Mouse (Mus musculus) heart, adult 2 months (tissue): Measurements from ENCODE around the gene Gm28051.

ENCODE experiments used
- CTCF ChIP-seq: fragments of 200-600 bp; IDR thresholded peaks from 2 replicates; pipeline ENCODE4 v1.8.1; 2022; ENCODE audit warnings: antibody characterized with exemption, mild to moderate bottlenecking, moderate library complexity
- EP300 ChIP-seq: fragments of 200-500 bp; IDR thresholded peaks from 2 replicates; pipeline ENCODE4 v1.6.1; 2011; ENCODE audit warnings: low read depth, low read length, control low read depth; ENCODE audit not compliant: insufficient read depth
- POLR2A ChIP-seq: fragments of 200-500 bp; IDR thresholded peaks from 2 replicates; pipeline ENCODE4 v1.6.1; 2011; ENCODE audit warnings: mild to moderate bottlenecking, low read depth, low read length, control low read depth; ENCODE audit not compliant: insufficient read depth

- no peak for TF ChIP-seq CTCF
- TF ChIP-seq POLR2A: no peak
- TF ChIP-seq EP300: no peak
Measured at GRCm38 (mm10) chr12:102722451-102722850, 35.1 kb downstream of the Gm28051 start.
